Mouse (Mus musculus): ENCODE data around the gene Romo1.
"Not testable (repeated sequence)": the region's sequence is repeated elsewhere in the genome, so short reads cannot be mapped to it uniquely, and the experiment has no call there.

Romo1 gene

GRCm38 (mm10) chr2:156143953-156144724 is at the start of gene Romo1, which contains the start of gene Nfs1:
Romo1 (plus strand) TSS chr2:156144039.
Nfs1 (minus strand) TSS chr2:156144186.
- DNase-seq (ENCODE audit: low spot score) = peak; percentile 93

- peak; percentile 10 for DNase-seq (ENCODE audit: low spot score)
Measured at GRCm38 (mm10) chr2:156110627-156111357, 33.0 kb upstream of the Romo1 start.

- DNase-seq (ENCODE audit: low spot score) = peak; percentile 94
Measured at GRCm38 (mm10) chr2:156111358-156112079, 32.3 kb upstream of the Romo1 start, which contains the start of the genes Cpne1 and Rbm12. Cpne1 (minus strand) TSS chr2:156111965. Rbm12 (minus strand) TSS chr2:156111978.

GRCm38 (mm10) chr2:156112080-156112423 is 31.8 kb upstream of the Romo1 start:
- not testable (repeated sequence) for DNase-seq (ENCODE audit: low spot score)

- DNase-seq (ENCODE audit: low spot score) = no peak
Measured at GRCm38 (mm10) chr2:156119566-156119965, 24.3 kb upstream of the Romo1 start.

GRCm38 (mm10) chr2:156123731-156124130 is 20.1 kb upstream of the Romo1 start:
- no peak for DNase-seq (ENCODE audit: low spot score)

GRCm38 (mm10) chr2:156126992-156127391 is 16.8 kb upstream of the Romo1 start, which contains the start of gene Gm28036:
Gm28036 (minus strand) TSS chr2:156127092.
- no peak for DNase-seq (ENCODE audit: low spot score)

GRCm38 (mm10) chr2:156134161-156134560 is 9.7 kb upstream of the Romo1 start:
- DNase-seq (ENCODE audit: low spot score) = no peak

GRCm38 (mm10) chr2:156135695-156136094 is 8.1 kb upstream of the Romo1 start:
- no peak for DNase-seq (ENCODE audit: low spot score)

- DNase-seq (ENCODE audit: low spot score) = no peak
Measured at GRCm38 (mm10) chr2:156142820-156143219, 1.0 kb upstream of the Romo1 start.

- DNase-seq (ENCODE audit: low spot score) = no peak
Measured at GRCm38 (mm10) chr2:156143367-156143766, 472 bp upstream of the Romo1 start.

GRCm38 (mm10) chr2:156145486-156146130 is 1.8 kb downstream of the Romo1 start:
- DNase-seq (ENCODE audit: low spot score) = no peak

- no peak for DNase-seq (ENCODE audit: low spot score)
Measured at GRCm38 (mm10) chr2:156146272-156146989, 2.6 kb downstream of the Romo1 start.

- no peak for DNase-seq (ENCODE audit: low spot score)
Measured at GRCm38 (mm10) chr2:156147316-156147915, 3.6 kb downstream of the Romo1 start.

GRCm38 (mm10) chr2:156151538-156151937 is 7.7 kb downstream of the Romo1 start:
- no peak for DNase-seq (ENCODE audit: low spot score)

GRCm38 (mm10) chr2:156165478-156165877 is 21.6 kb downstream of the Romo1 start:
- DNase-seq (ENCODE audit: low spot score) = no peak

- DNase-seq (ENCODE audit: low spot score) = no peak
Measured at GRCm38 (mm10) chr2:156166557-156166956, 22.7 kb downstream of the Romo1 start.

GRCm38 (mm10) chr2:156177079-156177478 is 33.2 kb downstream of the Romo1 start:
- DNase-seq (ENCODE audit: low spot score) = no peak

- DNase-seq (ENCODE audit: low spot score) = no peak
Measured at GRCm38 (mm10) chr2:156177651-156178050, 33.8 kb downstream of the Romo1 start.

- DNase-seq (ENCODE audit: low spot score) = peak; percentile 89
Measured at GRCm38 (mm10) chr2:156179046-156179795, 35.4 kb downstream of the Romo1 start.

All from T-cell, adult 2 months (primary cell).